Mouse (Mus musculus): ENCODE measurements at regions not wholly inside any gene's neighbourhood (a gene's known extent, or its start where the extent isn't known, plus 50 kb on each side); places are given as distances from the start of the nearest gene placed in this dataset.
"Not testable (repeated sequence)": the region's sequence is repeated elsewhere in the genome, so short reads cannot be mapped to it uniquely, and the experiment has no call there.

GRCm38 (mm10) chr3:31708367-31708766, 193.9 kb upstream of the Kcnmb2 start:
- H3K27me3 ChIP-seq (ENCODE audit: insufficient read depth, low read length); H3K4me3 ChIP-seq (replicated peaks; ENCODE audit: low read length); H3K36me3 ChIP-seq (ENCODE audit: insufficient read depth, low read length); H3K4me1 ChIP-seq (replicated peaks; ENCODE audit: low read depth, low read length); H3K9me3 ChIP-seq (ENCODE audit: low read length): not testable (repeated sequence)

- Histone ChIP-seq H3K4me1 (replicated peaks; ENCODE audit: low read depth, low read length) (no peaks in the 10 kb centered on the region), H3K27me3 (ENCODE audit: insufficient read depth, low read length) (no peaks in the 10 kb centered on the region), H3K9me3 (ENCODE audit: low read length) (no peaks in the 10 kb centered on the region), H3K36me3 (ENCODE audit: insufficient read depth, low read length) (no peaks in the 10 kb centered on the region), H3K4me3 (replicated peaks; ENCODE audit: low read length) (no peak overlapping the region)
- TF ChIP-seq CTCF (conservative IDR thresholded peaks at IDR 0.05; ENCODE audit: low read length) (no peak), NANOG (IDR thresholded peaks at IDR 0.05; ENCODE audit: borderline replicate concordance, low read length) (no peak), POU5F1 (IDR thresholded peaks at IDR 0.05; ENCODE audit: borderline replicate concordance, low read length) (no peak)
Observed at GRCm38 (mm10) chr3:31741289-31741688, 161.0 kb upstream of the Kcnmb2 start.

- H3K4me3 ChIP-seq (replicated peaks; ENCODE audit: low read length): no peak overlapping the region
- H3K27me3 ChIP-seq (ENCODE audit: insufficient read depth, low read length): no peaks in the 10 kb centered on the region
- H3K36me3 ChIP-seq (ENCODE audit: insufficient read depth, low read length): no peaks in the 10 kb centered on the region
- H3K9me3 ChIP-seq (ENCODE audit: low read length): peaks cover 7% of the 10 kb centered on the region; the same call in 1 of the 2 replicates
- H3K4me1 ChIP-seq (replicated peaks; ENCODE audit: low read depth, low read length): no peaks in the 10 kb centered on the region
- TF ChIP-seq NANOG (IDR thresholded peaks at IDR 0.05; ENCODE audit: borderline replicate concordance, low read length) (no peak), CTCF (conservative IDR thresholded peaks at IDR 0.05; ENCODE audit: low read length) (no peak), POU5F1 (IDR thresholded peaks at IDR 0.05; ENCODE audit: borderline replicate concordance, low read length) (no peak)
Observed at GRCm38 (mm10) chr3:31755881-31756280, 146.4 kb upstream of the Kcnmb2 start.

GRCm38 (mm10) chr3:31769193-31769592, 133.1 kb upstream of the Kcnmb2 start:
- H3K4me1 ChIP-seq (replicated peaks; ENCODE audit: low read depth, low read length): no peaks in the 10 kb centered on the region
- TF ChIP-seq NANOG (IDR thresholded peaks at IDR 0.05; ENCODE audit: borderline replicate concordance, low read length) (no peak), CTCF (conservative IDR thresholded peaks at IDR 0.05; ENCODE audit: low read length) (peak; percentile 49), POU5F1 (IDR thresholded peaks at IDR 0.05; ENCODE audit: borderline replicate concordance, low read length) (no peak)
- no peak overlapping the region for H3K4me3 ChIP-seq (replicated peaks; ENCODE audit: low read length)
- no peaks in the 10 kb centered on the region for H3K36me3 ChIP-seq (ENCODE audit: insufficient read depth, low read length)
- H3K9me3 ChIP-seq (ENCODE audit: low read length): peaks cover 23% of the 10 kb centered on the region
- no peaks in the 10 kb centered on the region for H3K27me3 ChIP-seq (ENCODE audit: insufficient read depth, low read length)

- no peaks in the 10 kb centered on the region for H3K9me3 ChIP-seq (ENCODE audit: low read length)
Observed at GRCm38 (mm10) chr3:31790342-31790970, 111.9 kb upstream of the Kcnmb2 start.

GRCm38 (mm10) chr3:31793466-31794040, 108.8 kb upstream of the Kcnmb2 start:
- Histone ChIP-seq H3K27me3 (ENCODE audit: insufficient read depth, low read length) (no peaks in the 10 kb centered on the region), H3K36me3 (ENCODE audit: insufficient read depth, low read length) (no peaks in the 10 kb centered on the region), H3K4me1 (replicated peaks; ENCODE audit: low read depth, low read length) (no peaks in the 10 kb centered on the region), H3K9me3 (ENCODE audit: low read length) (no peaks in the 10 kb centered on the region), H3K4me3 (replicated peaks; ENCODE audit: low read length) (no peak overlapping the region)
- no peak for TF ChIP-seq CTCF (conservative IDR thresholded peaks at IDR 0.05; ENCODE audit: low read length)
- no peak for TF ChIP-seq POU5F1 (IDR thresholded peaks at IDR 0.05; ENCODE audit: borderline replicate concordance, low read length)
- TF ChIP-seq NANOG (IDR thresholded peaks at IDR 0.05; ENCODE audit: borderline replicate concordance, low read length): no peak

More at GRCm38 (mm10) chr3:31790342-31790970, 111.9 kb upstream of the Kcnmb2 start:
- peak; percentile 36 for TF ChIP-seq CTCF (conservative IDR thresholded peaks at IDR 0.05; ENCODE audit: low read length)
- no peak for TF ChIP-seq POU5F1 (IDR thresholded peaks at IDR 0.05; ENCODE audit: borderline replicate concordance, low read length)
- no peak for TF ChIP-seq NANOG (IDR thresholded peaks at IDR 0.05; ENCODE audit: borderline replicate concordance, low read length)
- no peaks in the 10 kb centered on the region for H3K27me3 ChIP-seq (ENCODE audit: insufficient read depth, low read length)
- no peaks in the 10 kb centered on the region for H3K4me1 ChIP-seq (replicated peaks; ENCODE audit: low read depth, low read length)
- H3K4me3 ChIP-seq (replicated peaks; ENCODE audit: low read length): no peak overlapping the region
- H3K36me3 ChIP-seq (ENCODE audit: insufficient read depth, low read length): no peaks in the 10 kb centered on the region

- no peak overlapping the region for H3K4me3 ChIP-seq (replicated peaks; ENCODE audit: low read length)
- no peaks in the 10 kb centered on the region for H3K9me3 ChIP-seq (ENCODE audit: low read length)
- H3K27me3 ChIP-seq (ENCODE audit: insufficient read depth, low read length): no peaks in the 10 kb centered on the region
- no peaks in the 10 kb centered on the region for H3K36me3 ChIP-seq (ENCODE audit: insufficient read depth, low read length)
- TF ChIP-seq NANOG (IDR thresholded peaks at IDR 0.05; ENCODE audit: borderline replicate concordance, low read length) (no peak), CTCF (conservative IDR thresholded peaks at IDR 0.05; ENCODE audit: low read length) (no peak), POU5F1 (IDR thresholded peaks at IDR 0.05; ENCODE audit: borderline replicate concordance, low read length) (no peak)
- H3K4me1 ChIP-seq (replicated peaks; ENCODE audit: low read depth, low read length): no peaks in the 10 kb centered on the region
Observed at GRCm38 (mm10) chr3:31796621-31797020, 105.7 kb upstream of the Kcnmb2 start.

GRCm38 (mm10) chr3:31799192-31799591, 103.1 kb upstream of the Kcnmb2 start:
- no peaks in the 10 kb centered on the region for H3K4me1 ChIP-seq (replicated peaks; ENCODE audit: low read depth, low read length)
- H3K4me3 ChIP-seq (replicated peaks; ENCODE audit: low read length): no peak overlapping the region
- H3K9me3 ChIP-seq (ENCODE audit: low read length): no peaks in the 10 kb centered on the region
- TF ChIP-seq POU5F1 (IDR thresholded peaks at IDR 0.05; ENCODE audit: borderline replicate concordance, low read length) (no peak), CTCF (conservative IDR thresholded peaks at IDR 0.05; ENCODE audit: low read length) (no peak), NANOG (IDR thresholded peaks at IDR 0.05; ENCODE audit: borderline replicate concordance, low read length) (no peak)
- no peaks in the 10 kb centered on the region for H3K36me3 ChIP-seq (ENCODE audit: insufficient read depth, low read length)
- no peaks in the 10 kb centered on the region for H3K27me3 ChIP-seq (ENCODE audit: insufficient read depth, low read length)

GRCm38 (mm10) chr3:31804038-31804437, 98.3 kb upstream of the Kcnmb2 start:
- Histone ChIP-seq H3K4me3 (replicated peaks; ENCODE audit: low read length) (no peak overlapping the region), H3K27me3 (ENCODE audit: insufficient read depth, low read length) (no peaks in the 10 kb centered on the region), H3K4me1 (replicated peaks; ENCODE audit: low read depth, low read length) (no peaks in the 10 kb centered on the region), H3K36me3 (ENCODE audit: insufficient read depth, low read length) (no peaks in the 10 kb centered on the region), H3K9me3 (ENCODE audit: low read length) (no peaks in the 10 kb centered on the region)
- TF ChIP-seq POU5F1 (IDR thresholded peaks at IDR 0.05; ENCODE audit: borderline replicate concordance, low read length) (no peak), NANOG (IDR thresholded peaks at IDR 0.05; ENCODE audit: borderline replicate concordance, low read length) (no peak), CTCF (conservative IDR thresholded peaks at IDR 0.05; ENCODE audit: low read length) (no peak)

All from E14TG2a.4 (cell line).